Mouse (Mus musculus): ENCODE results near the gene Ipcef1. TPM values are rescaled to one million over a fixed set of nuclear protein-coding genes. Genes with fewer than 3 reads are reported as not detected.

The Ipcef1 gene
- total and polyA plus RNA-seq, 3 experiments = 1.7 to 6.8 (median 4.1) TPM

- Histone ChIP-seq H3K27me3 (replicated peaks) (no peaks in the 10 kb centered on the region), H3K4me1 (ENCODE audit: control insufficient read depth in 1 of 2, insufficient read depth in 2 of 2) (peaks cover 5 to 21% of the 10 kb centered on the region in 2 experiments; a peak in 3 of 4 replicates), H3K36me3 (replicated peaks in 1 of 2; ENCODE audit: control insufficient read depth in 1 of 2, insufficient read depth in 1 of 2, low read length in 1 of 2) (peaks cover 0 to 2% of the 10 kb centered on the region in 2 experiments), H3K4me3 (replicated peaks in 1 of 3; ENCODE audit: low read depth in 2 of 3, low read length in 2 of 3, poor library complexity in 1 of 3) (no peak overlapping the region), H3K9ac (ENCODE audit: insufficient read depth, low read depth) (no peak overlapping the region), H3K27ac (ENCODE audit: insufficient read depth, low read depth) (no peak overlapping the region), H3K4me2 (ENCODE audit: insufficient read depth, low read depth, poor library complexity, severe bottlenecking) (no peak overlapping the region), H3K9me3 (replicated peaks; ENCODE audit: low read length) (peaks cover 4% of the 10 kb centered on the region), H3K79me2 (replicated peaks; ENCODE audit: control insufficient read depth, extremely low read depth, insufficient read depth, poor library complexity, severe bottlenecking) (no peaks in the 10 kb centered on the region)
- DNase-seq (ENCODE audit: extremely low read depth) = no peak
- TF ChIP-seq CHD2 (IDR thresholded peaks at IDR 0.05; ENCODE audit: low read length) (no peak), POLR2AphosphoS2 (IDR thresholded peaks at IDR 0.05; ENCODE audit: low read depth, low read length) (no peak), TCF12 (IDR thresholded peaks at IDR 0.05; ENCODE audit: low read depth, low read length) (no peak), ZKSCAN1 (IDR thresholded peaks at IDR 0.05; ENCODE audit: borderline replicate concordance, low read depth, low read length) (no peak), EP300 (IDR thresholded peaks at IDR 0.05; ENCODE audit: low read length) (no peak), ZNF384 (IDR thresholded peaks at IDR 0.05; ENCODE audit: low read depth, low read length) (no peak), IRF4 (IDR thresholded peaks at IDR 0.05; ENCODE audit: low read depth, low read length) (no peak), RAD21 (IDR thresholded peaks at IDR 0.05; ENCODE audit: low read depth, low read length) (no peak), ZC3H11A (IDR thresholded peaks at IDR 0.05; ENCODE audit: low read depth, low read length) (no peak), JUN (IDR thresholded peaks at IDR 0.05; ENCODE audit: insufficient read depth, low read depth, low read length) (no peak), MXI1 (IDR thresholded peaks at IDR 0.05; ENCODE audit: low read depth, low read length) (no peak)
- dilution Hi-C loops (cut with MboI; ENCODE audit: extremely low pct_ligation_motif_present, extremely low pct_unique_long_range_greater_than_20kb, low sequenced_read_pairs) (no loop called here), in situ Hi-C loops (cut with MboI; ENCODE audit: low pct_ligation_motif_present, low pct_unique_long_range_greater_than_20kb, low sequenced_read_pairs) (no loop called here)
These were observed 73.1 kb downstream of the Ipcef1 start for GRCm38 (mm10) chr10:6979216-6979615.

DNA sequence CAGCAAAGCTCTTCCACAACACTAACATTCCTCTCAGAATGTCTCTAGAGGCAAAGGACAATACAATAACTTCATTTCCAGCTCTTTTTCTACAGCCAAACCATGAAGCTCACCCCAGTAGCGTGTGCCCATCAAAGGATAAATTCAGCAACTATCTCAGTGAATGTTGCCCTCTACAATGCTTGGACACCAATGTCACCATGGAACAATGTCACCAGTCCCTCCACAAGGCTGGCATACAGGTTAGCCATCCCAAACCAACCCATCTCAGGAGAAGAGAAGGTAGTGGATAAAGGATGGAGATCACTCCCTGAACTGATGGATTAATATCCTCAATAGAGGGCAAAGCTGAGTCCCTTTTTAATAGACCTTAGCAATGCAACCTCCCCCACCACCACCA lies 73.5 kb downstream of the Ipcef1 start:
- H3K27ac ChIP-seq (ENCODE audit: insufficient read depth, low read depth) = no peak overlapping the region
- dilution Hi-C loops (cut with MboI; ENCODE audit: extremely low pct_ligation_motif_present, extremely low pct_unique_long_range_greater_than_20kb, low sequenced_read_pairs) = no loop called here
- TF ChIP-seq MXI1 (IDR thresholded peaks at IDR 0.05; ENCODE audit: low read depth, low read length) (no peak), TBP (conservative IDR thresholded peaks at IDR 0.05; ENCODE audit: low read depth, low read length) (no peak), ZKSCAN1 (IDR thresholded peaks at IDR 0.05; ENCODE audit: borderline replicate concordance, low read depth, low read length) (no peak), KAT2A (IDR thresholded peaks at IDR 0.05; ENCODE audit: insufficient replicate concordance, low read length) (no peak), ELF1 (IDR thresholded peaks at IDR 0.05; ENCODE audit: low read depth, low read length) (no peak), BHLHE40 (IDR thresholded peaks at IDR 0.05; ENCODE audit: low read depth, low read length) (no peak), ETS1 (conservative IDR thresholded peaks at IDR 0.05; ENCODE audit: low read depth, low read length) (no peak), PAX5 (IDR thresholded peaks at IDR 0.05; ENCODE audit: low read length) (no peak), SMC3 (IDR thresholded peaks at IDR 0.05; ENCODE audit: low read depth, low read length) (no peak), UBTF (IDR thresholded peaks at IDR 0.05; ENCODE audit: low read depth, low read length) (no peak), MAX (IDR thresholded peaks at IDR 0.05; ENCODE audit: low read length) (no peak), TCF12 (IDR thresholded peaks at IDR 0.05; ENCODE audit: low read depth, low read length) (no peak), POLR2AphosphoS2 (IDR thresholded peaks at IDR 0.05; ENCODE audit: low read depth, low read length) (no peak), EP300 (IDR thresholded peaks at IDR 0.05; ENCODE audit: low read length) (no peak), RAD21 (IDR thresholded peaks at IDR 0.05; ENCODE audit: low read depth, low read length) (no peak)
- H3K4me1 ChIP-seq (ENCODE audit: control insufficient read depth in 1 of 2, insufficient read depth in 2 of 2) = peaks cover 5 to 21% of the 10 kb centered on the region in 2 experiments; a peak in 3 of 4 replicates
- no peaks in the 10 kb centered on the region for H3K27me3 ChIP-seq (replicated peaks)
- H3K9me3 ChIP-seq (replicated peaks; ENCODE audit: low read length) = peaks cover under 1% of the 10 kb centered on the region
- no peak overlapping the region for H3K9ac ChIP-seq (ENCODE audit: insufficient read depth, low read depth)
- in situ Hi-C loops (cut with MboI; ENCODE audit: low pct_ligation_motif_present, low pct_unique_long_range_greater_than_20kb, low sequenced_read_pairs) = no loop called here
- H3K4me3 ChIP-seq (replicated peaks in 1 of 3; ENCODE audit: low read depth in 2 of 3, low read length in 2 of 3, poor library complexity in 1 of 3) = no peak overlapping the region
- no peak overlapping the region for H3K4me2 ChIP-seq (ENCODE audit: insufficient read depth, low read depth, poor library complexity, severe bottlenecking)
- no peak for DNase-seq (ENCODE audit: extremely low read depth)
- no peaks in the 10 kb centered on the region for H3K79me2 ChIP-seq (replicated peaks; ENCODE audit: control insufficient read depth, extremely low read depth, insufficient read depth, poor library complexity, severe bottlenecking)
- peaks cover 0 to 2% of the 10 kb centered on the region in 2 experiments for H3K36me3 ChIP-seq (replicated peaks in 1 of 2; ENCODE audit: control insufficient read depth in 1 of 2, insufficient read depth in 1 of 2, low read length in 1 of 2)

All from CH12.LX (cell line).